Mouse (Mus musculus) erythroblast, embryonic 14.5 days (primary cell): ENCODE data around the gene Inpp4b. TPM values are rescaled to one million over a fixed set of nuclear protein-coding genes. Genes with fewer than 3 reads are reported as not detected.
"Not testable (repeated sequence)": the region's sequence is repeated elsewhere in the genome, so short reads cannot be mapped to it uniquely, and the experiment has no call there.

Experiments used
- H3K27me3 ChIP-seq: 2 replicates; pipeline ENCODE4 v1.6.1; 2012; ENCODE audit warnings: inconsistent platforms; ENCODE audit not compliant: control insufficient read depth
- H3K36me3 ChIP-seq: 2 replicates; pipeline ENCODE4 v1.6.1; 2012; ENCODE audit warnings: mild to moderate bottlenecking, inconsistent platforms; ENCODE audit not compliant: control insufficient read depth
- H3K4me1 ChIP-seq: 2 replicates; pipeline ENCODE4 v1.6.1; 2012; ENCODE audit warnings: inconsistent platforms; ENCODE audit not compliant: control insufficient read depth
- H3K4me3 ChIP-seq: replicated peaks from 2 replicates; pipeline ENCODE3; 2012; ENCODE audit warnings: moderate library complexity, mild to moderate bottlenecking, inconsistent platforms
- H3K9me3 ChIP-seq: 2 replicates; pipeline ENCODE4 v1.6.1; 2012; ENCODE audit warnings: low read length, inconsistent platforms, mixed read lengths; ENCODE audit not compliant: control insufficient read depth
- GATA1 ChIP-seq: IDR thresholded peaks from 2 replicates; pipeline ENCODE4 v1.6.1; 2012; ENCODE audit warnings: low read length, inconsistent platforms, mixed read lengths
- TAL1 ChIP-seq: IDR thresholded peaks from 3 replicates; pipeline ENCODE4 v1.6.1; 2012; ENCODE audit warnings: low read length, inconsistent platforms, mixed read lengths
- polyA plus RNA-seq: library from polyadenylated mRNA; stranded (reverse); fragments of >175 nt; gene quantifications from 2 replicates; pipeline ENCODE4 v1.2.3, GENCODE M21; 2012

The Inpp4b gene
- polyA plus RNA-seq, 1 experiment = not detected

DNA sequence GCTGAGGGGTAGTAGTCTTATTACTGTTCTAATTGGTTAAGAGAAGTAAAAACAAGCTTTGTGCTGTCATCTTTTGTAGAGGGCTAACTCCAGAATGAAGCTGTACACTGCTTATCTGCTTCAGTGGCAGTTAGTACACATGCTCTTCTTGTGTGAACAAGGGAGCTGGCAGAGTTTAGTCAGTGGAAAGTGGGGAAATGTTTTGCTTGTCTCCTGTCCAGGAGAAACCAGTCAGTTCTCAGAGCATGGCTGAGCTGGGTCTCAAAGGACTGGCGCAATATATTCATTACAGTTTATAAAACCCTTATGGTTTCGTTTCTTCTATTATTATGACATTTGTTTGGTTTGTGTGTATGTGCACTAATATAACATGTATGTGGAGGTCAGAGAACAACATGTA, 610.7 kb downstream of the Inpp4b start:
- no peak for TF ChIP-seq GATA1
- no peak for TF ChIP-seq TAL1
- H3K27me3 ChIP-seq = no peaks in the 10 kb centered on the region
- no peaks in the 10 kb centered on the region for H3K36me3 ChIP-seq
- no peaks in the 10 kb centered on the region for H3K9me3 ChIP-seq
- no peak overlapping the region for H3K4me3 ChIP-seq
- no peaks in the 10 kb centered on the region for H3K4me1 ChIP-seq

DNA sequence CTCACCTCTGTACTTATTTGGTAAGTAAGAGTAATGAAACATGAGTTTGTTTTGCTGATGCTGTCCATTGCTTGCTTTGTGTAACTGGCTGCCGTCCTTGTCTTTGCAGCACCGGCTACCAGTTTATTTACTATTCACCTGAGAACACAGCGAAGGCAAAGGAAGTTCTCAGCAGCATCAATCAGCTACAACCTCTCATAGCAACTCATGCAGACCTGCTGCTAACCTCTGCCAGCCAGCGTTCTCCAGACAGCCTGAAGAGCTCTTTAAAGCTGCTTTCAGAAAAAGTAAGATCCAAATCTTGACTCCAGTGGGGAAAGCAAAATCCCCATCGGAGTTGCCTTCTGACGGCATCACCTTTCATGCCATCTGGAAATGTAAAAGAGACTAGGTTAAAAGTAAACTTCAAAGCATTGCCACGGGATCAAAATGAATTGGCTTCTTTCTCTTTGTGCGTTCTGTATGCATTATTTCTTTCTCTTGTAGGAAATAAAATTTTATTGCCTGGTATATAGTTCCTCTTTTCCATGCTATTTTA, 642.8 kb downstream of the Inpp4b start:
- H3K4me1 ChIP-seq = no peaks in the 10 kb centered on the region
- H3K4me3 ChIP-seq = no peak overlapping the region
- no peaks in the 10 kb centered on the region for H3K9me3 ChIP-seq
- no peak for TF ChIP-seq GATA1
- no peak for TF ChIP-seq TAL1
- no peaks in the 10 kb centered on the region for H3K27me3 ChIP-seq
- no peaks in the 10 kb centered on the region for H3K36me3 ChIP-seq

DNA sequence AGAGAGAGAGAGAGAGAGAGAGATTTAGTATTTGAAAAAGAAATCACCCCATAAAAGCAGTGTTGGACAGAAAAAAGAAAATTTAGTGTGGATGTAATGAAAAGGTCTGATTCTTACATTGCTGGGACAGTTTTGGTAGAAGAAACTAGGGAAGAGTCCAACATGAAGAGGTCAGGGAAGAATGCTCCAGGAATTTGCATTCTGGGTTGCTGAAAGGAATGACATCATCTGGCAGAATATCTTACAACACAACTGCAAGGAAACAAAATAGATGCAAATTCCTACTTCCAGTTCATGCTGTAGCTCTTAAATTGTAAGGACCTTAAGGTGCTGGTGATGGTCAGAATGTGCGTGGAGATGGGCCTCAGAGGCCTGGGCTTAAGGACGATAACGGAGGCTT, 650.6 kb downstream of the Inpp4b start:
- TF ChIP-seq TAL1 (no peak), GATA1 (no peak)
- H3K9me3 ChIP-seq = no peaks in the 10 kb centered on the region
- H3K27me3 ChIP-seq = no peaks in the 10 kb centered on the region
- no peak overlapping the region for H3K4me3 ChIP-seq
- H3K36me3 ChIP-seq = no peaks in the 10 kb centered on the region
- no peaks in the 10 kb centered on the region for H3K4me1 ChIP-seq

DNA sequence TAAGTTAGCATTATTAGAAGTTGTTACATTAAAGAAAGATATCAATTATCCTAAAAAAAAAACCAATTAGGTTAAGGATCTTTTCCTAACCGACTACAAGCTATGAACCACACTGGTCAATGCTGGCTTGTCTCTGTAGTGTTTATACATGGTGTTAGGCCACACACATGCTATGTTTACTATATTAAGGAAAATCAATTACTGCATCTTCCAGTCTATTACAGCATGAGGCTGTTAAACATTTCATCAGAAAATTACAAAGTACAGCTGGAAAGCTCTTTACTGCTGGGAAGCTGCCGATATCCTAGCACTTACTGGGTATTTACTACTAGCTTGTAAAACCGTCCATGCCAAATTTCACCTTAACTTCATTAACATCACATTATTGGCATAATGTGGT, 653.9 kb downstream of the Inpp4b start:
- H3K4me1 ChIP-seq = no peaks in the 10 kb centered on the region
- H3K36me3 ChIP-seq = no peaks in the 10 kb centered on the region
- TF ChIP-seq TAL1 (no peak), GATA1 (no peak)
- H3K27me3 ChIP-seq = no peaks in the 10 kb centered on the region
- H3K9me3 ChIP-seq = no peaks in the 10 kb centered on the region
- H3K4me3 ChIP-seq = no peak overlapping the region

DNA sequence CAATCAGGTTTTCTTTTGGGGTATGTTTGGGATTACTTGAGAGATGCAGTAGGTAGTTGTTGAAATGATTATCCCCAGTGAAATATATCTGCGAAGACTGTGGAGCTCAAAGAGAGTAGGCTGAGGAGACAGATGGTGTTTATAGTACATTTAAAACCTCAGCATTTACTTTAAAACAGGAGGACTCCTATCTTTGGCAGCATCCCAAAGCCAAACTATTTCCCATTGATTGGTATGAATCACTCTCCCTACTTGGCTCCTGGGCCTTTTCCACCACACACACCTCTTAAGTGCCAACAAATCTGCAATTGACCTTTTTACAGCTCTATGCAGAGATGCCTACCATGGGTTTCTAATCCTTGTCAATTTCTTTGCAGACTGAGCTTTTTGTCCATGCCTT, 654.5 kb downstream of the Inpp4b start:
- no peaks in the 10 kb centered on the region for H3K9me3 ChIP-seq
- H3K36me3 ChIP-seq = no peaks in the 10 kb centered on the region
- H3K27me3 ChIP-seq = no peaks in the 10 kb centered on the region
- no peaks in the 10 kb centered on the region for H3K4me1 ChIP-seq
- H3K4me3 ChIP-seq = no peak overlapping the region
- TF ChIP-seq TAL1 (no peak), GATA1 (no peak)

DNA sequence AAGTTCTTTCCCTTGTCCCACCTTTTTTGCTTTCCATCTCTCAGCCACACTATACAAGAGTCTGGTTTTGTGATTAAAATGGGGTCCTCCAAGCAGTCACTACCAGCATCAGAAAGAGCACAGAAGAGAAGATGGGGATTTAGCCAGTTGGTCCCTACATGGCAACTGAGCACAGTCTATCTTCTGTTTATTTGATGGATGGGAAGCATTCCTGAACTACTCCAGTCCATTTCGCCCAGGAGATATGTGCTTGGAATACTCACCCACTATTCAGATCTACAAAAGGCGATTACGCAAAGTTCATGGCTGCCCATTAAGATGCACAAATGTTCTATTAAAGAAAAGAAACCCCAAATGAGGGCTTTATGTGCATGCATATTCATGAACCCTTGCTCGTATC, 661.8 kb downstream of the Inpp4b start:
- Histone ChIP-seq H3K4me3 (no peak overlapping the region), H3K36me3 (no peaks in the 10 kb centered on the region), H3K27me3 (no peaks in the 10 kb centered on the region), H3K4me1 (no peaks in the 10 kb centered on the region), H3K9me3 (no peaks in the 10 kb centered on the region)
- TF ChIP-seq TAL1 (no peak), GATA1 (no peak)

DNA sequence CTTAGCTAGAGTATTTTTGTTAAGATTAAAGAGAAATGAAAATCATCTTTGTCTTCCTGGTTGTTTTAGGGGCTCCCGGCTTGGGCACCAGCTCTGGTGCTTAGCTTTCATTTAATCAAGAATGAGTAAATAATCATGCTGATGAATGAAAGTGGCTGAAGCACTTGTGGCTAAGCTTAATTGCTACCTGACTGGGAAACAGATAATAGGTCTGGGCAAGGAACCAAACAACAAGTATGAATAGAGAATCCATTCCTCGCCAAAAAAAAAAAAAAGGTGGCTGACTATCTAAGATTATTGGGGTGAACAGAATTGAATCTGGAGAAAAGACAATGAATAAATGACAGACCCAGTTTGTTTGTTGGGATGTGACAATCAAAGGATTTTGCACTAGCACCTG, 663.1 kb downstream of the Inpp4b start:
- Histone ChIP-seq H3K27me3 (no peaks in the 10 kb centered on the region), H3K36me3 (no peaks in the 10 kb centered on the region), H3K4me3 (no peak overlapping the region), H3K9me3 (no peaks in the 10 kb centered on the region), H3K4me1 (no peaks in the 10 kb centered on the region)
- TF ChIP-seq TAL1 (no peak), GATA1 (no peak)

DNA sequence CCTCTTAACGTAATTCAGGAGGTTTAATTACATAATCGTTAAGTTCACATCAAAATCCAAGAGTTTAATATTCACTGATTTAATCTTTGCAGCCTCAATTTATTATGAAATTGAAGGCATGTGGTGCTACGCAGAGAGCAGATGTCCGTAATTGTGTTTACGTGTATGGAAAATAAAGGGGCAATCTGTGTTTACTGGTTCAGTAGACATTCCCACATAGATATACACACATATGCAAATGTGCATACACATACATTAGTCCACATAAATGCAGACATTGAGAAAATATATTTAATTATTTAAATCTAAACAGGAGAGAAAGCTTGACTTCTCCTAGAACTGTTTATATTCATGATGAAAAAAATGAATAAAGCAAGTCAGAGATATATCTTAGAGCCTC, 675.4 kb downstream of the Inpp4b start:
- Histone ChIP-seq H3K9me3 (no peaks in the 10 kb centered on the region), H3K27me3 (no peaks in the 10 kb centered on the region), H3K36me3 (no peaks in the 10 kb centered on the region), H3K4me1 (no peaks in the 10 kb centered on the region), H3K4me3 (no peak overlapping the region)
- TF ChIP-seq TAL1 (no peak), GATA1 (no peak)

DNA sequence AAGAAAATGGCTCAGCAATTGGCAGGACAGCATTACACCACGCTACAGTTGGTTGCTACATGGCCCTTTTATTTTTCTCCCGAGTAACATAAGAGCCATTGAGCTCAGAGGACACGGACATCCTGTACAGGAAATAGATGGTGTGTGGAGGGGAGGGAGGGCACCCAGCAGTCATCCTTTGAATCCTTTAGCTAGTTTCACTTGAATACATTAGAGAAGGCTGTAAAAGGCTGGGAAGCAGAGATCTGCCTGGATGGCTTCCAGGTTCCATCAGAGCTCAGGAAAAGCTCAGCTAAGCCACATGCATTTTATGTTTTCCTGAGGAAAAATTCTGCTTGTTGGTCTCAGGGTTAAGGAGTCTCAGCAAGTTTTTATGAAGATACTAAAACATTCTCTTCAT, 685.0 kb downstream of the Inpp4b start:
- no peaks in the 10 kb centered on the region for H3K27me3 ChIP-seq
- H3K4me3 ChIP-seq = no peak overlapping the region
- H3K36me3 ChIP-seq = no peaks in the 10 kb centered on the region
- no peak for TF ChIP-seq GATA1
- TF ChIP-seq TAL1 = no peak
- H3K9me3 ChIP-seq = no peaks in the 10 kb centered on the region
- no peaks in the 10 kb centered on the region for H3K4me1 ChIP-seq

DNA sequence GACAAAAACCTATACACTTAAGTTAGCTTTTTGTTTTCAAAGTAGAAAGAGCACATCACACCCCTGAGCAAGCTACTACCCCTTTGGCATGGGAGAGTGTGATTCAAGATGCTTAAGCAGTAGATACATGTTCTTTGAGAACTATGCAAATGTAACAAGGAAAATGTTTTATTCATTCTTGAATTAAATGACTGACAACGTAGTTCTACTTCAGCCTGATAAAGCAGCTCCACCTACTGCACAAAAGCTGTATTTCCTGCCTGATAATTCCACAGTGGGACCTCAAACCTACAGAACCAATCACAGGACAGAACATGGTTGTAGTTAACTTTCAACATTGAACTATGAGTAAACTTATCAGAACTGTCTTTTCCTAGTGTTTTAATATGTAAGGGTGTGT, 686.5 kb downstream of the Inpp4b start:
- no peaks in the 10 kb centered on the region for H3K9me3 ChIP-seq
- H3K4me1 ChIP-seq = no peaks in the 10 kb centered on the region
- no peak overlapping the region for H3K4me3 ChIP-seq
- H3K27me3 ChIP-seq = no peaks in the 10 kb centered on the region
- TF ChIP-seq TAL1 (no peak), GATA1 (no peak)
- H3K36me3 ChIP-seq = no peaks in the 10 kb centered on the region

DNA sequence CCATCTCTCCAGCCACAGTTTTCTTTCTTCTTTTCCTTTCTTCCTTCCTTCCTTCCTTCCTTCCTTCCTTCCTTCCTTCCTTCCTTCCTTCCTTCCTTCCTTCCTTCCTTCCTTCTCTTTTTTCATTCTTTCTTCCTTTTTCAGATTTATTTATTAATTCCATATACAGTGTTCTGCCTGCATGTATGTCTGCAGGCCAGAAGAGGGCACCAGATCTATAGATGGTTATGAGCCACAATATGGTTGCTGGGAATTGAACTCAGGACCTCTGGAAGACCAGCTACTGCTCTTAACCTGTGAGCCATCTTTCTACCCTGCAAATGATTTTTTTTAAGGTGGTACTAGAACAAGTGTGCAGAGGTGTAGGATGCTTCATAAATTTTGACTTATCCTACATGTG, 689.7 kb downstream of the Inpp4b start:
- H3K9me3 ChIP-seq, H3K4me1 ChIP-seq, H3K36me3 ChIP-seq, H3K4me3 ChIP-seq, H3K27me3 ChIP-seq: not testable (repeated sequence)
